Mouse (Mus musculus): ENCODE measurements around the gene Sart3.
A peak's percentile ranks its signal among the peaks of the same experiment; 100 is the strongest.

The Sart3 gene

GRCm38 (mm10) chr5:113724446-113724845 is 47.9 kb downstream of the Sart3 start, which contains the start of gene 1700069L16Rik:
Gene 1700069L16Rik (minus strand): TSS chr5:113724772.
- peak; percentile 80 for DNase-seq (ENCODE audit: low spot score)

- DNase-seq (ENCODE audit: low spot score), result no peak
Measured at GRCm38 (mm10) chr5:113723567-113724237, 48.6 kb downstream of the Sart3 start.

- DNase-seq (ENCODE audit: low spot score), result no peak
Measured at GRCm38 (mm10) chr5:113722224-113723013, 49.9 kb downstream of the Sart3 start.

GRCm38 (mm10) chr5:113719221-113719661 is 53.1 kb downstream of the Sart3 start:
- no peak for DNase-seq (ENCODE audit: low spot score)

GRCm38 (mm10) chr5:113716581-113717388 is 55.5 kb downstream of the Sart3 start:
- DNase-seq (ENCODE audit: low spot score), result peak; percentile 18

GRCm38 (mm10) chr5:113712861-113713260 is 59.4 kb downstream of the Sart3 start:
- no peak for DNase-seq (ENCODE audit: low spot score)

- DNase-seq (ENCODE audit: low spot score), result no peak
Measured at GRCm38 (mm10) chr5:113703803-113704585, 68.3 kb downstream of the Sart3 start.

GRCm38 (mm10) chr5:113700388-113701023 is 71.8 kb downstream of the Sart3 start:
- DNase-seq (ENCODE audit: low spot score), result peak; percentile 28

GRCm38 (mm10) chr5:113694415-113694814 is 77.9 kb downstream of the Sart3 start:
- peak; percentile 64 for DNase-seq (ENCODE audit: low spot score)

- DNase-seq (ENCODE audit: low spot score), result no peak
Measured at GRCm38 (mm10) chr5:113694000-113694399, 78.3 kb downstream of the Sart3 start.

GRCm38 (mm10) chr5:113693196-113693755 is 79.0 kb downstream of the Sart3 start:
- DNase-seq (ENCODE audit: low spot score), result peak; percentile 18

Data from testis, postnatal 14 days (tissue).